Mouse (Mus musculus): Measurements from ENCODE around the gene Prdm2.

GRCm38 (mm10) chr4:143140940-143141339, 71.9 kb downstream of the Prdm2 start:
- TF ChIP-seq GATA1 (IDR thresholded peaks at IDR 0.05; ENCODE audit: low read length) (no peak), TAL1 (IDR thresholded peaks at IDR 0.05; ENCODE audit: low read length) (no peak)
